Mouse (Mus musculus): Measurements from ENCODE around the gene Camk2b. TPM values are rescaled to one million over a fixed set of nuclear protein-coding genes. Genes with fewer than 3 reads are reported as not detected.

Gene Camk2b
- polyA plus RNA-seq, 1 experiment from 2014 or later = 138 TPM

DNA sequence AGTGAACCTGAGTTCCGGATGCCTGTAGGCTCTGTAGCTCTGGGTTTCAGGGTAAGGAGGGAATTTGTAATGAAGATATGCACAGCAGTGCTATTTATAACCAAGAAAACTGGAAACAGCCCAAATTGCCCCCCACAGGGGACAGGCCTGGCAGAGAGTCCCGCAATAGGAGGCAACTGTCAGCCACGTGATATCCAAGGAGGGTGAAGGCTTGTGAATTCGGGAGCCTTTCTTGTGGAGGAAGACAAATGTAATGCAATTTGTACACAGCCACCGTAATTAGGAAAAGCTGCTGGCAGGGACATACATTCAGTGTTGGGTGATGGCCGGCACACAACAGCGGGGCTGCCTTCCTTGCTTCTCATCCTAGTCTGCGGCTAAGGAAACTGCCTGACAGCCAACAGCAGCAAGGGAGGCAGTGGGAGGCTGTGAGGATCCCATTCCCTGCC, 9.5 kb upstream of the Camk2b start:
- H3K36me3 ChIP-seq (ENCODE audit: control insufficient read depth, insufficient read depth, low read length) = no peaks in the 10 kb centered on the region

DNA sequence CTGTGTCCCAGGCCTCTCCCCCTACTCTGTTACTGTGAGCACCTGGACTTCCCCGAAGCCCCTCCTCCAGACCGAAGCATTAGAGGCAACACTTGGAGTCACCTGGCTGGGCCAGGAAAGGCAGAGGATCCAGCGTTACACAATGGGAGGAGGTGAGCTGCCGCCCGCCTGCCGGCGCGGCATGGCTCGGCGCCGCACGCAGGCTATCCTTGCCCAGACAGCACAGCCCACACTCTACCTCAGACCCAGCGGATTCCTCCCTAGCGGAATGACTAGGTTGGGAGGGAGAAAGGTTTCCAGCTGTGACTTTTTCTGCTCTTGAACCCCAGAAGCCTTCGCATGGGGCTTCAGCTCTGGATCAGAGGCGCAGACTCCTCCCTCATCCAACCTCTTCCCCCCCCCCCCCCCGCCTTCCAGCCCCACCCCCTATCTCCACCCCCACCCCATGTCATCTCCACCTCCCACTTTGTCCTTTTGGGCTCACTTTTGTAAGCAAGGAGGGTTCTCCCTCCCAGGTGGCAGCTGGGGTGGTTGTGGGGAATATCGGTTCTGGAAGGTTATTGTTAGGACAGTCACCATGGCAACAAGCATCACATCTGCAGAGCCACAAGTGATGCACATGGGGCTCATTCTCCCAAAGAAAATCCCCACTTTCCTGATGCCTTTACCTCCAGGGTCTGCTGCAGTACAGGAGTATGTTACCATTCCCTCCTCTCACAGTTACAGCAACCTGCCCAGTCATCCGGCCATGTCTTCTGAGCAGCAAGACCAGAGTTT, 2.2 kb upstream of the Camk2b start:
- H3K36me3 ChIP-seq (ENCODE audit: control insufficient read depth, insufficient read depth, low read length) = no peaks in the 10 kb centered on the region
- 5% methylated on average over 17 of the region's 19 CpGs for WGBS
- peaks cover 12% of the 10 kb centered on the region for H3K4me1 ChIP-seq (ENCODE audit: control insufficient read depth, insufficient read depth, low read depth, low read length)
- peak overlapping the region; percentile 52 for H3K9ac ChIP-seq (ENCODE audit: low read depth, low read length)
- H3K27me3 ChIP-seq (replicated peaks; ENCODE audit: control insufficient read depth, insufficient read depth, low read length) = peaks cover 25% of the 10 kb centered on the region
- peak overlapping the region; percentile 51; the same call in 1 of the 2 replicates for H3K27ac ChIP-seq (ENCODE audit: low read depth, low read length)
- H3K4me2 ChIP-seq (ENCODE audit: low read length) = peak overlapping the region; percentile 52
- H3K9me3 ChIP-seq (ENCODE audit: control insufficient read depth, low read length) = no peaks in the 10 kb centered on the region
- peak overlapping the region; percentile 30 for H3K4me3 ChIP-seq (ENCODE audit: low read length)
- no peak for ATAC-seq

More for the DNA sequence above, 9.5 kb upstream of the Camk2b start:
- Histone ChIP-seq H3K9ac (ENCODE audit: low read depth, low read length) (no peak overlapping the region), H3K4me1 (ENCODE audit: control insufficient read depth, insufficient read depth, low read depth, low read length) (peaks cover 8% of the 10 kb centered on the region), H3K9me3 (ENCODE audit: control insufficient read depth, low read length) (no peaks in the 10 kb centered on the region), H3K4me3 (ENCODE audit: low read length) (no peak overlapping the region), H3K27me3 (replicated peaks; ENCODE audit: control insufficient read depth, insufficient read depth, low read length) (no peaks in the 10 kb centered on the region; the same call in 1 of the 2 replicates), H3K27ac (ENCODE audit: low read depth, low read length) (no peak overlapping the region; the same call in 1 of the 2 replicates), H3K4me2 (ENCODE audit: low read length) (no peak overlapping the region)
- WGBS = 36% methylated on average over 8 of the region's 8 CpGs
- peak; percentile 83 for ATAC-seq

DNA sequence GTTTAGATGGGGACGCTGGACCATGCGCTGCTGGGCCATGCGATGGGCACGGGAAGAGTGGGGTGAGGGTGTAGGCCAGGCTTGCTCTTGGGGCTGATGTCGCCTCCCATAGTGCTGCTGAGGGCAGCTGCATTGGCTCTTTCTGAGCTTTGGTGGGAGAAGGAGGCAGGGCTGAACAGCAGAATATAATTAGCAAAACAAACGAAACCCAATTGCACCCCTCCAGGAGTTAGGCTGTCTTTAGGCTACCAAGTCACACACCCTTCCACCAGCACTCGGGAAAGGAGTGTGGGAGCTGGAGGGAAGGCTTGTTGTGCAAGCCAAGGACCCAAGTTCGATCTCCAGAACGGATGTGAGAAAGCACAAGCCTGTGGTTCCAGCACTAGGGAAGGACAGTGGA, 998 bp upstream of the Camk2b start:
- WGBS = 32% methylated on average over 9 of the region's 9 CpGs

DNA sequence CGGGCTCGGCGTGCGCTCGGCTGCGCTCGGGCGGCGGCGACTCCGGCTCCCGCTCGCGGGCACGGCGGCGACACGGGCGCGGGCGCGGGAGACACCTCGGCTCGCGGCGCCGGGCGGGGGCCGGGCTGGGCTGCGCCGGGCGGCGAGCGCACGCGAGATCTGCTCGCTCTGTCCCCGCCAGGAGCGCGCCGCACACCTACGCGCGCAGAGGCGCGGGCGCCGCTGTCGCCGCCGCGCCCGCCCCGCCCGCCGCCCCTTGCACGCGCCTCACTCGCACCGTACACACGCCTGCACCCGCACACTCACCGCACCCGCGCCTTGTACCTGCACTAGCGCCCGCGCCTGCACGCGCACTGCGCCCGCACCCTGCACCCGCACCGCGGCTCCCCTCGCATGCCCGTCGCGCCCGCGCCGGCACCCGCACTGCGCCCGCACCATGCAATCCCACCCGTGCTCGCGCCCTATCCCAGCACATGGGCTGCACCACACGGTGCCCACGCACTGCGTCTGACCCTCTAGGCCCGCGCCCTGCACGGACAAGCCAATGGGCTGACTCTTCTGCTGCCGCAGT, 526 bp downstream of the Camk2b start:
- WGBS = 2% methylated on average over 60 of the region's 95 CpGs
- Histone ChIP-seq H3K4me1 (ENCODE audit: control insufficient read depth, insufficient read depth, low read depth, low read length) (peaks cover 22% of the 10 kb centered on the region), H3K4me2 (ENCODE audit: low read length) (peak overlapping the region; percentile 65), H3K27me3 (replicated peaks; ENCODE audit: control insufficient read depth, insufficient read depth, low read length) (peaks cover 25% of the 10 kb centered on the region), H3K27ac (ENCODE audit: low read depth, low read length) (peak overlapping the region; percentile 94), H3K9ac (ENCODE audit: low read depth, low read length) (peak overlapping the region; percentile 87), H3K36me3 (ENCODE audit: control insufficient read depth, insufficient read depth, low read length) (no peaks in the 10 kb centered on the region), H3K4me3 (ENCODE audit: low read length) (peak overlapping the region; percentile 81), H3K9me3 (ENCODE audit: control insufficient read depth, low read length) (no peaks in the 10 kb centered on the region)
- peak; percentile 88 for ATAC-seq

More for the DNA sequence above, 998 bp upstream of the Camk2b start:
- H3K36me3 ChIP-seq (ENCODE audit: control insufficient read depth, insufficient read depth, low read length) = no peaks in the 10 kb centered on the region
- ATAC-seq = no peak
- no peaks in the 10 kb centered on the region for H3K9me3 ChIP-seq (ENCODE audit: control insufficient read depth, low read length)
- no peak overlapping the region for H3K4me3 ChIP-seq (ENCODE audit: low read length)
- no peak overlapping the region for H3K4me2 ChIP-seq (ENCODE audit: low read length)
- peaks cover 25% of the 10 kb centered on the region for H3K27me3 ChIP-seq (replicated peaks; ENCODE audit: control insufficient read depth, insufficient read depth, low read length)
- no peak overlapping the region for H3K27ac ChIP-seq (ENCODE audit: low read depth, low read length)
- no peak overlapping the region for H3K9ac ChIP-seq (ENCODE audit: low read depth, low read length)
- peaks cover 22% of the 10 kb centered on the region for H3K4me1 ChIP-seq (ENCODE audit: control insufficient read depth, insufficient read depth, low read depth, low read length)

DNA sequence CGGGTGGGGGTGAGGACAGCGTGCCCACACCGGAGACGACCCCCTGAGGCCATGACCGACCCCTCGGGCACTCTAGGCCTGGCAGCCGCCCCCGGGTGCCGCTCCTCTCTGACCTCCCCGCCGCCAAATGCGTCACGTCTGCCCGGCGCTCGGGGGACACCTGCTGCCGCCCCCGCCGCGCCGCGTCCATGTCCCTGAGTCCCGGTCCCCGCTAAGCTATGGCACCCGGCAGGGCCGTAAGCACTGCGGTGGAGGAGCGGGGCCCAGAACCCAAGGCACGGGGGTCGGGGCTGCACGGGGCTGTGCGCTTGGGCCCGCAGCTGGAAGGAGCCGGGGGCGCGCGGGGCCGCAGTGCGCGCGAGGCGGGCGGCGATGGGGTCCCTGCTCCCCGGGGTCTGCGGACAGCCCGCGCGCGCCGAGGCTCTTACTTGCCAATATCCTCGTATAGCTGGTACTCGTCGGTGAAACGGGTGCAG, 1.1 kb downstream of the Camk2b start:
- Histone ChIP-seq H3K27me3 (replicated peaks; ENCODE audit: control insufficient read depth, insufficient read depth, low read length) (peaks cover 25% of the 10 kb centered on the region), H3K4me2 (ENCODE audit: low read length) (peak overlapping the region; percentile 65), H3K36me3 (ENCODE audit: control insufficient read depth, insufficient read depth, low read length) (no peaks in the 10 kb centered on the region), H3K9ac (ENCODE audit: low read depth, low read length) (peak overlapping the region; percentile 87), H3K27ac (ENCODE audit: low read depth, low read length) (peak overlapping the region; percentile 94), H3K9me3 (ENCODE audit: control insufficient read depth, low read length) (no peaks in the 10 kb centered on the region), H3K4me3 (ENCODE audit: low read length) (peak overlapping the region; percentile 81), H3K4me1 (ENCODE audit: control insufficient read depth, insufficient read depth, low read depth, low read length) (peaks cover 22% of the 10 kb centered on the region)
- ATAC-seq = peak; percentile 31
- 1% methylated on average over 42 of the region's 55 CpGs for whole genome bisulfite sequencing

DNA sequence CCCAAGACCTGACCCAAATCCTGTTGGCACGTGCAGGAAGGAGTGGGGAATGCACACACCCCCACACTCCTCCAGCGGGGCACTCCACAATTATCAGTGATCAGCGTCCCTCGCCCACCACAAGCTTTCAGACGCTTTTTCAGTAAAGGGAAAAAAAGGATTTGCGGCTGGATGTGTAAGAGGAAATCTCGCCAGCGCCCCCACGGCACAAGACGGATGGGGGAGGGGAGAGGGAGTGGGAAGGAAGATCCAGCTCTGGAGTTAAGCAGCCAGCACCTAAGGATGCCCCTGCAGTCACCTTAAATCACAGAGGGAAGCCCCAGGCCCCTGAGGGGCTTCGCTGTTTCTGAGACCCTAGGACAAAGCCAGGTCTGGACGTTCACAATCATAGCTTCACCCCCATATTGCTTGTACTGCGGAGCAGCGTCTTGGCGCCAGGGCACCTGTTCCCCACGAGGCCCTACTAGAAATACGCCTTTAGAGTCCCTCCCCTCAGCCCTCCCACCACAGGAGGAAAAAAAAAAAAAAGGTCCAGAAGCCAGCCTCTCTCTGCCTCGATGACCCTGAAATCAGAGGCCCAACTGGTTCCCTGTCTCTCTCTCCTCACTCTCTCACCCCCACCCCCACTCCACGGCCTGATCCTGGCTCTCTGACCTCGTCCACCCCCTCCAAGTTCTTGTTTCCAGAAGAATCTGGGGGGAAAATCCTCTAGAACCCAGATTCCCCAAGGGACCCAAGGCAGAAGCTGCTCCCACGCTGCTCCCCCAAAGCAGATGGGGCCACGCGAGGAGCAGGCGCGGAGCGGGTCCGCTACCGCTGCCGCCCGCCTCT, 1.7 kb downstream of the Camk2b start:
- H3K4me3 ChIP-seq (ENCODE audit: low read length) = peak overlapping the region; percentile 81
- H3K4me2 ChIP-seq (ENCODE audit: low read length) = peak overlapping the region; percentile 65
- H3K9ac ChIP-seq (ENCODE audit: low read depth, low read length) = peak overlapping the region; percentile 87
- 1% methylated on average over 29 of the region's 30 CpGs for WGBS
- peaks cover 25% of the 10 kb centered on the region for H3K27me3 ChIP-seq (replicated peaks; ENCODE audit: control insufficient read depth, insufficient read depth, low read length)
- no peaks in the 10 kb centered on the region for H3K9me3 ChIP-seq (ENCODE audit: control insufficient read depth, low read length)
- no peak for ATAC-seq
- H3K36me3 ChIP-seq (ENCODE audit: control insufficient read depth, insufficient read depth, low read length) = no peaks in the 10 kb centered on the region
- H3K4me1 ChIP-seq (ENCODE audit: control insufficient read depth, insufficient read depth, low read depth, low read length) = peaks cover 22% of the 10 kb centered on the region
- H3K27ac ChIP-seq (ENCODE audit: low read depth, low read length) = peak overlapping the region; percentile 94

DNA sequence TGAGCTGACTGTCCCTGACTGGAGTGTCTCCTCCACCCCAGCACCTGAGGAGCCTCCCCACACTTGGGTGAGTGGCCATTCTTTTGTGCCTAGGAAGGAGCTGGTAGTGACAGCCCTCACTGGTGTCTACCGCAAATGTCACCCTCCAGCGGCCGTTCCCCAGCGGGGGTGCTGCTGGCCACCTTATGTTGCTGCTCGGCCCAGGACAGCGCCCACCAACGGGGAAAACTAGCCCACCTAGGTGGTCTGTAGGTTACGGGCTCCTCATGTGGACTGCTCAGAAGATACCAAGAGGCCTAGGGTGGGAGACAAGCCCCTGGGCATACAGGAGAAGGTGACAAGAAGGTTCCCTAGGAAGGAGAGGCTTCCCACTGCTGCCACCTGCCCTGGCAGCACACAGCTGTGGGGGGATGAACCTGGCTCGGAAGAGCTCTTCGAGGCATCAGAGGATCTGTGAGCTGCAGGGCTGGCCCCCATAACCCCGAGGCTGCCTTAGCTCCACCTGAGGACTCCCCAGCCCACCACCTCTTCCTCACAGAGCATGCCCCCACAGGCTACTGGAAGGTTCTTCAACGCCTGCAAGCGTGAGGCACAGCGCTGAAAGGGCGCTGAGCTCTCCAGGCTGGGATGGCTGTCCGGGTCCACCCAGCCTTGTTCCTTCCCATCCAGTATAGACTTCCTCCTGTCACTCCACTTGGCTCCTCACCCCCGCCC, 2.5 kb downstream of the Camk2b start:
- ATAC-seq = no peak
- H3K36me3 ChIP-seq (ENCODE audit: control insufficient read depth, insufficient read depth, low read length) = no peaks in the 10 kb centered on the region
- peak overlapping the region; percentile 81 for H3K4me3 ChIP-seq (ENCODE audit: low read length)

DNA sequence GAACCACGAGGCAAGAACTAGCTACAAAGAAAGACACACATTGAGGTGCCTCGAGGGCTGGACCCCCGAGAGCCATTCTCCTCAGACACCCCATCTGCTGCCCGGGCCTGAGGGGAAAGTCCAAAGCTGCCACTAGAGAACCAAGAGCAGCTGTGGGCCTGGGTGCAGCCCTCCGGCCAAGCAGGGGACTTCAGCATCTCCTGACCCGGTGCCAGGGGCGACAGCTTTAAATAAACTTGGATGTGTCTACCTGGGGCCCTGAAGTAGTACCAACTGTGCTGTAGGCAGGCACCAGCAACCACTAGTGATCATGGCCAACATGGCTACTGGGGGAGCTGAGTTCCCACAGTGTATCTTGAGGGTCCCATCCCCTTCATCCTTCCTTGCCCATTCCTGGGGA, 3.1 kb downstream of the Camk2b start:
- 78% methylated on average over 7 of the region's 7 CpGs for WGBS
- ATAC-seq = no peak

More for the DNA sequence above, 2.5 kb downstream of the Camk2b start:
- peak overlapping the region; percentile 65 for H3K4me2 ChIP-seq (ENCODE audit: low read length)
- H3K27ac ChIP-seq (ENCODE audit: low read depth, low read length) = peak overlapping the region; percentile 94
- no peaks in the 10 kb centered on the region for H3K9me3 ChIP-seq (ENCODE audit: control insufficient read depth, low read length)
- 36% methylated on average over 17 of the region's 17 CpGs for WGBS
- H3K9ac ChIP-seq (ENCODE audit: low read depth, low read length) = peak overlapping the region; percentile 87
- H3K27me3 ChIP-seq (replicated peaks; ENCODE audit: control insufficient read depth, insufficient read depth, low read length) = peaks cover 25% of the 10 kb centered on the region
- peaks cover 22% of the 10 kb centered on the region for H3K4me1 ChIP-seq (ENCODE audit: control insufficient read depth, insufficient read depth, low read depth, low read length)

More for the DNA sequence above, 3.1 kb downstream of the Camk2b start:
- Histone ChIP-seq H3K9ac (ENCODE audit: low read depth, low read length) (no peak overlapping the region; the same call in 1 of the 2 replicates), H3K4me2 (ENCODE audit: low read length) (peak overlapping the region; percentile 65), H3K27me3 (replicated peaks; ENCODE audit: control insufficient read depth, insufficient read depth, low read length) (peaks cover 25% of the 10 kb centered on the region), H3K4me3 (ENCODE audit: low read length) (peak overlapping the region; percentile 81), H3K36me3 (ENCODE audit: control insufficient read depth, insufficient read depth, low read length) (no peaks in the 10 kb centered on the region), H3K27ac (ENCODE audit: low read depth, low read length) (no peak overlapping the region), H3K4me1 (ENCODE audit: control insufficient read depth, insufficient read depth, low read depth, low read length) (peaks cover 17% of the 10 kb centered on the region), H3K9me3 (ENCODE audit: control insufficient read depth, low read length) (no peaks in the 10 kb centered on the region)
